Mouse (Mus musculus) liver, postnatal 0 days (tissue): ENCODE measurements at regions not wholly inside any gene's neighbourhood (a gene's known extent, or its start where the extent isn't known, plus 50 kb on each side); places are given as distances from the start of the nearest gene placed in this dataset.
"Not testable (repeated sequence)": the region's sequence is repeated elsewhere in the genome, so short reads cannot be mapped to it uniquely, and the experiment has no call there.

Experiments used
- ATAC-seq: fragments of 200-750 bp; cut with Nextera tagmentation; 2 replicates; pipeline ENCODE4 v1.8.0; 2017; ENCODE audit warnings: mild to moderate bottlenecking, moderate library complexity
- DNase-seq: peaks from one replicate; pipeline ENCODE4 v3.0.0-alpha.2; 2016
- H3K27ac ChIP-seq: fragments of 300-500 bp; sonication (generic); 2 replicates; pipeline ENCODE4 v1.5.1; 2014; ENCODE audit warnings: antibody characterized with exemption, moderate library complexity, mild to moderate bottlenecking, low read depth
- H3K27me3 ChIP-seq: fragments of 300-500 bp; sonication (generic); 2 replicates; pipeline ENCODE4 v1.6.1; 2014; ENCODE audit warnings: low read length, control low read depth, mixed read lengths; ENCODE audit not compliant: insufficient read depth
- H3K36me3 ChIP-seq: fragments of 300-500 bp; sonication (generic); replicated peaks from 2 replicates; pipeline ENCODE4 v1.6.1; 2014; ENCODE audit warnings: mild to moderate bottlenecking, control low read depth, low read length, moderate library complexity, mixed read lengths; ENCODE audit not compliant: insufficient read depth
- H3K4me1 ChIP-seq: fragments of 300-500 bp; sonication (generic); 2 replicates; pipeline ENCODE4 v1.6.1; 2014; ENCODE audit warnings: antibody characterized with exemption, mild to moderate bottlenecking, control low read depth; ENCODE audit not compliant: insufficient read depth
- H3K4me2 ChIP-seq: fragments of 300-500 bp; sonication (generic); 2 replicates; pipeline ENCODE4 v1.6.1; 2014; ENCODE audit warnings: low read depth, mild to moderate bottlenecking, low read length, moderate library complexity, mixed read lengths
- H3K4me3 ChIP-seq: fragments of 300-500 bp; sonication (generic); 2 replicates; pipeline ENCODE4 v1.5.1; 2014; ENCODE audit warnings: low read depth, low read length
- H3K9ac ChIP-seq: fragments of 300-500 bp; sonication (generic); replicated peaks from 2 replicates; pipeline ENCODE4 v1.6.1; 2014; ENCODE audit warnings: mild to moderate bottlenecking, moderate library complexity
- H3K9me3 ChIP-seq: fragments of 300-500 bp; sonication (generic); 2 replicates; pipeline ENCODE4 v1.6.1; 2016; ENCODE audit warnings: mild to moderate bottlenecking, control low read depth, low read length, mixed read lengths
- CTCF ChIP-seq: sonication (generic); IDR thresholded peaks from 2 replicates; pipeline ENCODE4 v1.5.1; 2016; ENCODE audit warnings: antibody characterized with exemption, low read depth
- EP300 ChIP-seq: IDR thresholded peaks from 2 replicates; pipeline ENCODE4 v1.6.1; 2016; ENCODE audit warnings: antibody characterized with exemption, low read depth, mild to moderate bottlenecking
- WGBS: fragments of 180-500 bp; shearing (Covaris S2); extraction: QIAGEN DNeasy Blood & Tissue Kit; methylation state at CpG from one replicate; pipeline ENCODE4 v1.1.7; 2014; ENCODE audit not compliant: insufficient replicate concordance; 5-methylcytosine and 5-hydroxymethylcytosine counted together

DNA sequence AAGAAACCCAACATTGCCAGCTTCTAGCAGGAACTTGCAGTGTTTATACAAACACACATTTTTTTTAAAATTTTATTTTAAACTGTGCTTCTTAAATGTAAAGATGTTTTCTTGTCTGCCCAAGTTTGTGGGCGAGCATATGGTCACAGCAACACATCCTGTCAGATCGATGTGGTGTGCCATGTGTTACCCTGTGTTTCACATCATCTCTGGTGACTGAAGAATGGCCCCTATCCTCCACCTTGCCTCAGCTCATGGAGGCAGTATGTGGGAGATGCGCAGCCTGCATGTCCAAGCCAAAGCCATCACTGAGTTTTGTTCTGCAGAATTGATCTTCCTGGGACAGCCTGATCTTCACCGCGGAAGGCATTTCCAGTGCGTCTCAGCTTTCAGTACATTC lies 607.9 kb upstream of the Gm19410 start:
- Histone ChIP-seq H3K27me3 (no peaks in the 10 kb centered on the region), H3K4me3 (no peak overlapping the region), H3K9ac (no peak overlapping the region), H3K27ac (no peak overlapping the region), H3K4me2 (no peak overlapping the region), H3K9me3 (no peaks in the 10 kb centered on the region), H3K4me1 (no peaks in the 10 kb centered on the region), H3K36me3 (no peaks in the 10 kb centered on the region)
- TF ChIP-seq EP300 (no peak), CTCF (no peak)
- WGBS = 67% methylated on average over 6 of the region's 6 CpGs
- no peak for DNase-seq
- ATAC-seq = no peak

DNA sequence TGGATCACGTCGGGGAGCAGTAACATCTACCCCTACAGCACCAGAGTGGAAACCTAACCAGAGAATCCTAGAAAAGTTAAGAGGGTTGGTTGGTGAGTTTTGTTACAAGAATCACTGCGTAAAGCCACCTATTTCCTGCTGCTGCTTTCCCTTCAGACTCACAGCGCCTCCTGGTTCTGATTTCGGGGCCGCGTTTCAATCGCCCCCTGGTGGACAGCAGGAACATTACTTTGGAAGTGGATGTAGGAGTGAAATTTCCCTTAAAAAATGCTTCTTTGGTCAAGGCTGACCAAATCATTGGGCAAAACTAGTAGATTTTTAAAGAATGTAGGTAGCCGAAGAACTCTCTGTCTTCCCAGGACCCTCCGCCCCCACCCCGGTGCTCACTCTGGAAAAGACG lies 606.3 kb upstream of the Gm19410 start:
- no peak overlapping the region for H3K9ac ChIP-seq
- H3K27ac ChIP-seq = no peak overlapping the region
- 24% methylated on average over 12 of the region's 12 CpGs for WGBS
- no peaks in the 10 kb centered on the region for H3K27me3 ChIP-seq
- no peak overlapping the region for H3K4me3 ChIP-seq
- peak overlapping the region; percentile 45 for H3K4me2 ChIP-seq
- no peak for ATAC-seq
- DNase-seq = peak; percentile 71
- TF ChIP-seq EP300 (no peak), CTCF (peak; percentile 95)
- H3K36me3 ChIP-seq = no peaks in the 10 kb centered on the region
- H3K4me1 ChIP-seq = no peaks in the 10 kb centered on the region
- H3K9me3 ChIP-seq = no peaks in the 10 kb centered on the region

DNA sequence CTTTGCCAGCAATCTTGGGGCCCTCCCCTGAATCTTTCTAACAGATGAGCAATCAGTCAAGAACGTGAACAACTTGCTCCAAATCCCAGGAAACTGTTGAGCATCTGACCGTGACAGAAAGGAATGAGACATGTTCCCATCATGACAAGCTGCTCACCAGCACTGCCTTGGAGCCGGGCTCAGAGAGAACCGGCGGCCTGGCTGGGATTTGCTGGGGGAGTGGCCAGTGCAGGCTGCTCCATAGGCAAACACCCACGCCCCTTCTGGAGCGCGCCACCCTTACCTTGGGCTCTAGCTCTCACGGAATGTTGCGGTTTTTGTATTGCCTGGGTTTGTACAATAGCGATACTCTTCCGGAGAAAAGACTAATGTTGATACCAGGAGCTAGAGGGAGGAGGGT lies 605.4 kb upstream of the Gm19410 start:
- TF ChIP-seq EP300 (no peak), CTCF (no peak)
- H3K4me3 ChIP-seq = no peak overlapping the region
- H3K4me2 ChIP-seq = no peak overlapping the region
- no peaks in the 10 kb centered on the region for H3K4me1 ChIP-seq
- 84% methylated on average over 12 of the region's 12 CpGs for WGBS
- no peak overlapping the region for H3K9ac ChIP-seq
- no peak overlapping the region for H3K27ac ChIP-seq
- no peak for ATAC-seq
- H3K9me3 ChIP-seq = no peaks in the 10 kb centered on the region
- no peak for DNase-seq
- H3K36me3 ChIP-seq = no peaks in the 10 kb centered on the region
- no peaks in the 10 kb centered on the region for H3K27me3 ChIP-seq

DNA sequence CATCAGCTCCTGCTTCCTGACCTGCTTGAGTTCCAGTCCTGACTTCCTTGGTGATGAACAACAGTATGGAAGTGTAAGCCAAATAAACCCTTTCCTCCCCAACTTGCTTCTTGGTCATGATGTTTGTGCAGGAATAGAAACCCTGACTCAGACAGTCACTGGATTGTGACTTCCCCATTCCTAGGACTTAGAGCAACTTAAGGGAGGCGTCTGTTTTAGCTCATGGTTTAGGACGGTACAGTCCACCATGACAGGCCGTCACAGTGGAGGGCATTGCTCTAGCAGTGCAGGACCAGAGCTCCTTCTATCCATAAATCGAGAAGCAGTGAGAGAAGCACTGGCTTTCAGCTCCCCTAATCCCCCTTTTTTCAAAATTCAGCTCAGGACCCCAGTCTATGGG lies 603.4 kb upstream of the Gm19410 start:
- WGBS = 69% methylated on average over 4 of the region's 4 CpGs

DNA sequence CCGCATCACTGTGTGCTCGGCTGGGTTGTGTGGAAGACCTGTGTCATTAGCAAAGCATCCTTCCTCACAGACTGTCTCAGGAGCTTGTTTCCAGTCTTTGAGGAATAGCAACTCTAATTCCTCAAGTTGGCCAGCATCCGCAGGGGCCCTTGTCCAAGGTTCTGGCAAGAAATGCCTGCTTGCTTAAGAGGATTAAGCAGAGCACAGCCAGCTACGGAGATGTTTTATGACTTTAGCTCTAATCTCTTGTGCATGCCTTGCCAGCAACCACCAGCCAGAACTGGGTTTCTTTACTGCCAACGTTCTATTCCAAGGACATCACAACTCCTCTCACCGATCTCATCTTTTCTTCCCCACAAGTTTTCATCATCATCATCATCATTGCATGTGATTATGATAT lies 599.0 kb upstream of the Gm19410 start:
- H3K9me3 ChIP-seq = no peaks in the 10 kb centered on the region
- ATAC-seq (no peak), DNase-seq (no peak)
- H3K36me3 ChIP-seq = no peaks in the 10 kb centered on the region
- no peaks in the 10 kb centered on the region for H3K4me1 ChIP-seq
- H3K4me3 ChIP-seq = no peak overlapping the region
- no peak overlapping the region for H3K27ac ChIP-seq
- H3K9ac ChIP-seq = no peak overlapping the region
- 79% methylated on average over 6 of the region's 6 CpGs for WGBS
- H3K4me2 ChIP-seq = no peak overlapping the region
- TF ChIP-seq EP300 (no peak), CTCF (no peak)
- no peaks in the 10 kb centered on the region for H3K27me3 ChIP-seq

More for the DNA sequence above, 603.4 kb upstream of the Gm19410 start:
- H3K9me3 ChIP-seq, H3K4me3 ChIP-seq, DNase-seq, H3K27me3 ChIP-seq, H3K36me3 ChIP-seq, H3K27ac ChIP-seq, H3K4me1 ChIP-seq, H3K9ac ChIP-seq, H3K4me2 ChIP-seq, ATAC-seq: not testable (repeated sequence)

DNA sequence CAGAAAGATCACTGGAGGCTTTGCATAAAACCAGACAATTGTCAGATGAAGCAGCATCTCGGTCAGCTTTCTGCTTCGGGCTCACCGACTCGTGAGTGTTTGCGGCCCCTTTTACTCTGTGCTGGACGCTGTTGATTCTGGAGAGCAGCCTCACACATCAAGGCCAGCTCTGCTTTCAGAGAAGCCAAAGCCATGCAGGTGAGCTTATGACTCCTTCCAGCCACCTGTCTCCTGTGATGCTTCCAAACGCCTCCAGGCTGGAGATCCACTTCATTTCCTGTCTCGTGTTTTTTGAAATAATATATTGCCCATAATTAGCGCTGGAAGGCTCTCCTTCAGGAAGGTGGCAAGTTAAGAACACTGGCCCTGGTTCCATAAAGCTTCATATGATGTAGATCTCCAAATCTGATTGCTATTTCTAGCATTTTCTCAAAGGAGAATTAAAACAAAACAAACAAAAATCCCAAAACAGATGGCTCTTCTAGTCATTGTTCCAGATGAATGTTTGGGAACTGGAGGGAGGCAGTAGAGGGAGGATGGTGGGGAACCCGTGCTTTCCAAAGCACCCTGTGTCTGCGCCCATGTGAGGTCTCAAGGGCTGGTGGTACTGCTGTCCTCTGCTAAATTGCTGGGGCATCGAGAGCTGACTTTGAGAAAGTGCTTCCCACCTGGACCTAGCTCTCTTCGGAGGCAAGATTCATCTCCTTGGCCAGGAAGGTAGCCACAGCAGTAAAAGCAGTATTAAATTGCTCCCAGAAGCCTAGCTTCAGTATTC lies 593.9 kb upstream of the Gm19410 start:
- Histone ChIP-seq H3K9ac (no peak overlapping the region), H3K27me3 (no peaks in the 10 kb centered on the region), H3K4me3 (no peak overlapping the region), H3K9me3 (no peaks in the 10 kb centered on the region), H3K36me3 (no peaks in the 10 kb centered on the region), H3K4me2 (no peak overlapping the region), H3K27ac (no peak overlapping the region), H3K4me1 (no peaks in the 10 kb centered on the region)
- ATAC-seq = no peak
- WGBS = 80% methylated on average over 13 of the region's 13 CpGs
- DNase-seq = no peak
- TF ChIP-seq EP300 (no peak), CTCF (no peak)
